Mouse (Mus musculus) limb, embryonic 11.5 days (tissue): ENCODE results near the gene Lilrb4a. TPM values are rescaled to one million over a fixed set of nuclear protein-coding genes. Genes with fewer than 3 reads are reported as not detected.
"Not testable (repeated sequence)": the region's sequence is repeated elsewhere in the genome, so short reads cannot be mapped to it uniquely, and the experiment has no call there.

ENCODE experiments used
- ATAC-seq: fragments of 200-750 bp; cut with Nextera tagmentation; 2 replicates; pipeline ENCODE4 v1.8.0; 2017; ENCODE audit warnings: low read depth; ENCODE audit not compliant: insufficient number of reproducible peaks, low FRiP score, low TSS enrichment
- DNase-seq: peaks from one replicate; pipeline ENCODE4 v3.0.0-alpha.2; 2015; ENCODE audit warnings: low spot score
- H3K27ac ChIP-seq: fragments of 300-500 bp; sonication (generic); replicated peaks from 2 replicates; pipeline ENCODE4 v1.5.1; 2014; ENCODE audit warnings: low read depth, mild to moderate bottlenecking, low read length
- H3K27me3 ChIP-seq: fragments of 300-500 bp; sonication (generic); 2 replicates; pipeline ENCODE4 v1.6.1; 2014; ENCODE audit warnings: mild to moderate bottlenecking, low read length, mixed read lengths; ENCODE audit not compliant: control insufficient read depth, insufficient read depth
- H3K36me3 ChIP-seq: fragments of 300-500 bp; sonication (generic); 2 replicates; pipeline ENCODE4 v1.6.1; 2014; ENCODE audit warnings: mild to moderate bottlenecking, low read length, moderate library complexity, mixed read lengths; ENCODE audit not compliant: control insufficient read depth, insufficient read depth
- H3K4me1 ChIP-seq: fragments of 300-500 bp; sonication (generic); 2 replicates; pipeline ENCODE4 v1.6.1; 2014; ENCODE audit warnings: low read length, mixed read lengths; ENCODE audit not compliant: control insufficient read depth, insufficient read depth
- H3K4me2 ChIP-seq: fragments of 300-500 bp; sonication (generic); 2 replicates; pipeline ENCODE4 v1.6.1; 2014; ENCODE audit warnings: low read depth, mild to moderate bottlenecking, moderate library complexity; ENCODE audit not compliant: severe bottlenecking
- H3K4me3 ChIP-seq: fragments of 300-500 bp; sonication (generic); 2 replicates; pipeline ENCODE4 v1.5.1; 2014; ENCODE audit warnings: low read depth, low read length
- H3K9ac ChIP-seq: fragments of 300-500 bp; sonication (generic); 2 replicates; pipeline ENCODE4 v1.6.1; 2014; ENCODE audit warnings: mild to moderate bottlenecking, low read length
- H3K9me3 ChIP-seq: fragments of 300-500 bp; sonication (generic); 2 replicates; pipeline ENCODE4 v1.6.1; 2016; ENCODE audit warnings: low read length; ENCODE audit not compliant: control insufficient read depth
- WGBS: fragments of 180-500 bp; shearing (Covaris S2); extraction: QIAGEN DNeasy Blood & Tissue Kit; methylation state at CpG from one replicate; pipeline ENCODE4 v1.1.7; 2014; 5-methylcytosine and 5-hydroxymethylcytosine counted together
- polyA plus RNA-seq: library from polyadenylated mRNA; unstranded; fragments of >200 nt; fragmentation: Nextera tagmentation; extraction: Ambion mirVana; gene quantifications from 2 replicates; pipeline ENCODE4 v1.2.1, GENCODE M21; 2014

Lilrb4a gene
- polyA plus RNA-seq, result 0.36 and 0.37 TPM in 2 replicates

DNA sequence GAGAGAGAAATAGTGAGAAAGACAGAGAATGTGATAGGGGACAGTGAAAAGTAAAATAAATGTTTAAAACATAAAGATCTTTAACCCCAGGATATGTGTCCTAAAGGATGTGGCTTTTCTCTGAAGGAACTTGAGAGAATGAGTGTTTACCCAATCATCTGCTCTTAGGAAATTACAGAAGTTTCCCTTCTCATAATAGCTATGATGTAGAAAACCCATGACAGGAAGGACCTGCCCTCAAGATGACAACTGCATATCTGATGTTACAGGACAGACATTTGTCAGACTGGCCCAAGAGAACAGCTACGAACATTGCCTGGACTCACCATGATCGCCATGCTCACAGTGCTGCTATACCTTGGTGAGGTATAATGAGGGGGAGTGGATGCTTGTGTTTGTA, at the start of gene Lilrb4a:
TSS of gene Lilrb4a (plus strand) at position 266 of the 400 bp plus-strand sequence.
- not testable (repeated sequence) for H3K27ac ChIP-seq, H3K27me3 ChIP-seq, H3K4me2 ChIP-seq, H3K4me1 ChIP-seq, H3K9me3 ChIP-seq, ATAC-seq, DNase-seq, H3K4me3 ChIP-seq, H3K9ac ChIP-seq, H3K36me3 ChIP-seq
- WGBS, result no CpG with 5 or more reads among the region's 2 CpGs

DNA sequence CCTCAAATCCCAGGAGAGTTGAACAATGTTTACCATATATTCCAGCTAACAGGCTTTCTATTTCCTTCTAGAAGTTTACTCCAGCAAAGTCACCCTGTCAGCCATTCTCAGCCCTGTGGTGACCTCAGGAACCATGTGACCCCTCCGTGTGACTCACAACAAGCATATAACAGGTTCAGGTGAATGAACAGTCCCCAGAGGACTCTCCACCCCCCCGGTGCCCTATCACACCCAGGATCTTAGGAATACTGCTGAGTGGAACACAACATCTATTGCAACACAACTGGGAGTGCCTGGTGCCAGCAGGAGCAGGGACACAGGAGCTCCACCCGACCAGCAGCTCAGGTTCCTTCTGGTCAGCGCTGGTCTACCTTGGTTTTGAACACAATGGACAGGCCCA, 39.1 kb upstream of the Lilrb4a start:
- H3K4me2 ChIP-seq, result no peak overlapping the region
- H3K4me1 ChIP-seq, result no peaks in the 10 kb centered on the region
- no peak for ATAC-seq
- H3K9ac ChIP-seq, result no peak overlapping the region
- H3K4me3 ChIP-seq, result no peak overlapping the region
- no peaks in the 10 kb centered on the region for H3K9me3 ChIP-seq
- H3K27me3 ChIP-seq, result no peaks in the 10 kb centered on the region
- no peaks in the 10 kb centered on the region for H3K36me3 ChIP-seq
- 87% methylated on average over 4 of the region's 4 CpGs for WGBS
- DNase-seq, result no peak
- no peak overlapping the region for H3K27ac ChIP-seq

DNA sequence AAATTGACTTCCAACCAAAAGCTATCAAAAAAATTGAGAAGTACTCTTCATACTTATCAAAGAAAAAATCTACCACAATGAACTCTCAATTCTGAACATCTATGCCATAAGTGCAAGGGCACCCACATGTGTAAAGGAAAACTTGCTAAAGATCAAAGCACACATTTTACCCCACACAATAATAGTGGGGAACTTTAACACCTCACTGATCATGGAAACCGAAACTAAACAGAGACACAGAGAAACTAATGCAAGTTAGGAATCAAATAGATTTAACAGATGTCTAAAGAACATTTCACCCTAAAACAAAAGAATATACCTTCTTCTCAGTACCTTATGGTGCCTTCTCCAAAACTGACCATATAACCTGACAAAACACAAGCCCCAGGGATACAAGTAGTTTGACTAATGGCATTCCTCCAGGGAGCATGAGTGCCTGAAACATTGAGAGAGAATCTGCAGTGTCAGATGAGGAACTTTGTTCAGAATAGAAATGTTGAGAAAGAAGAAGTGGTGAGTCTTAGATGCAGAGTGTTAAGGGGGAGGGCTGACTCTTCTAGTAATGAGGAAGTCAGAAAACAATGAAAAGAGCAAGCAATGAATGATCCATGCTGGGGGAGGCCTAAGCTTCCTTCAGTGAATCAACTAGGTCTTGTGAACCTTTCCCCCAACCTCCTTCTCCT, 37.0 kb upstream of the Lilrb4a start:
- Histone ChIP-seq H3K27me3 (no peaks in the 10 kb centered on the region), H3K36me3 (no peaks in the 10 kb centered on the region), H3K4me1 (no peaks in the 10 kb centered on the region), H3K9me3 (no peaks in the 10 kb centered on the region), H3K27ac (no peak overlapping the region), H3K9ac (no peak overlapping the region), H3K4me3 (no peak overlapping the region), H3K4me2 (no peak overlapping the region)
- ATAC-seq (no peak), DNase-seq (no peak)
- WGBS, result 77% methylated on average over 1 of the region's 1 CpGs

DNA sequence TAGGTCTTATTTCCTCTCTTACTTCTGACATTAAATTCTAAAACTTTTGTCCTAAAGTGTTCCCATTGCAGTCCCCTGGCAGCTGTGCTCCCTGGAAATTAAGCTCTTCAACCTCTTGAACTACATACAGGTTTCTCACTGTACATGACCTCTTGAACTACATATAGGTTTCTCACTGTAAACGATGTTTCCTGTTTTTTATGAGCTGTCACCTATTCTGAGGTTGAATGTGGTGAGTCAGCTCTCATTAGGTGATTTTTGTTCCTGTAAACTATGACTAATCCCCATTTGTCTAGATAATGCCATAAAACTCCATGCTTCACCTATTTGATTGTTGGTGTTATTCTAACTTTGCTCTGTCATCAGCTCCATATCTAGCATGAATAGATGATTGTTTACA, 36.4 kb upstream of the Lilrb4a start:
- Histone ChIP-seq H3K9me3 (no peaks in the 10 kb centered on the region), H3K27ac (no peak overlapping the region), H3K4me2 (no peak overlapping the region), H3K4me3 (no peak overlapping the region), H3K9ac (no peak overlapping the region), H3K27me3 (no peaks in the 10 kb centered on the region), H3K36me3 (no peaks in the 10 kb centered on the region), H3K4me1 (no peaks in the 10 kb centered on the region)
- 65% methylated on average over 1 of the region's 1 CpGs for WGBS
- DNase-seq (no peak), ATAC-seq (no peak)

DNA sequence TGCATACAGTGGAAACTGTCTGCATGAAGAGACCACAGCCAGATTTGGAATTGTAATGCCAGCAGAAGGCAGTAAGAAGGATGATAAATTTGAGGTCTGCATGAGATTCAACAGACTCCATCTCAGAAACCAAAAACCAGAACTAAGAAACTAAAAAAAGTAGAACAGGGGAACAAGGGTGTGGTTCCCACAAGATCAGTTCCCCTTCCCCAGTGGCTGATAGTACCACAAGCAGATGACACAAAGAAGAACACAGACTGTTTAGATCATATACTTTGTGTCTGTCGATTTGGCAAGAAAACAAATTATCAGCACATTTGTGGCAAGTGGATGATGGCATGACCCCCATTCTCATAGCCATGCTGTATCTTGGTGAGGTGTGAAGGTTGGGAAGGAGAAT, 35.0 kb upstream of the Lilrb4a start:
- Histone ChIP-seq H3K27me3 (no peaks in the 10 kb centered on the region), H3K9ac (no peak overlapping the region), H3K4me2 (no peak overlapping the region), H3K4me1 (no peaks in the 10 kb centered on the region), H3K9me3 (no peaks in the 10 kb centered on the region), H3K27ac (no peak overlapping the region), H3K36me3 (no peaks in the 10 kb centered on the region), H3K4me3 (no peak overlapping the region)
- no peak for ATAC-seq
- WGBS, result 75% methylated on average over 1 of the region's 1 CpGs
- no peak for DNase-seq

DNA sequence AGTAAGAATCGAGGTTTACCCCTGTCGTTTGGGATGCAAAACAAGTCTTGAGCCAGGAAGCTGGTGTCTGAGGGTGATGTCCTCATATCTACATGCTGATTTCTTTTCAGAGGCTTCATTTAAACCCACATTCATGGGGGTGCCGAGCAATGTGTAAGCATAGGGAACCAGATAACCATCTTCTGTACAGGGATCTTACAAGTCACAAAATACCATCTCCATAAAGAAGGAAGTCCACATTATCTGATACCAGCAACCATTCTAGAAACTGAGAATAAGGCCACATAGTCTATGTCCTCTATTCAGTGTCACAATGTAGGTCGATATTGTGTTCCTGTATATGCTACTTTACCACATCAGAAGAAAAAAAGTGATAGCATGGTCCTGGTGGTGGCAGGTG, 34.4 kb upstream of the Lilrb4a start:
- no peak overlapping the region for H3K4me2 ChIP-seq
- no peak overlapping the region for H3K27ac ChIP-seq
- H3K4me3 ChIP-seq, result no peak overlapping the region
- DNase-seq (no peak), ATAC-seq (no peak)
- no peak overlapping the region for H3K9ac ChIP-seq
- H3K36me3 ChIP-seq, result no peaks in the 10 kb centered on the region
- H3K4me1 ChIP-seq, result no peaks in the 10 kb centered on the region
- H3K27me3 ChIP-seq, result no peaks in the 10 kb centered on the region
- 82% methylated on average over 4 of the region's 4 CpGs for WGBS
- no peaks in the 10 kb centered on the region for H3K9me3 ChIP-seq

DNA sequence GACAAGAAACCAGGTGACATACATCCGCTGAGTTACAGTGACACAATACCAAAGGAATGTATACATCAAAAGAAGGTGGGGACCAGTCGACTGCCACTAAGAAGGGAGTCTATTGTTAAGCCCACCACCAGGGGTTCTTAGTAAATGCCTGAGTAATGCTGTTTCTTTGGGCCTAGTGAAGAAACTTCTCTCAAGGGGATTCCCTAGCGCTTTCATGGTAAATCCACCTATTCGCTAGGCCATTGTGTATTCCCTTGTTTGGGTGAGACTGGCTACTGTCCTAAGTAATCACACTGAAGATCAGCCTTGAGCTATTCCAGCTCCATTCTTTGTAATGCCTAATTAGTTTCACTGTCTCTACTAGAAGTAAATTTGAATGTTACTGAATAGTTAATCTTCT, 27.0 kb upstream of the Lilrb4a start:
- DNase-seq, H3K36me3 ChIP-seq, H3K4me2 ChIP-seq, H3K27me3 ChIP-seq, H3K4me1 ChIP-seq, H3K9ac ChIP-seq, H3K9me3 ChIP-seq, H3K27ac ChIP-seq, ATAC-seq, H3K4me3 ChIP-seq: not testable (repeated sequence)
- WGBS, result 66% methylated on average over 4 of the region's 4 CpGs

DNA sequence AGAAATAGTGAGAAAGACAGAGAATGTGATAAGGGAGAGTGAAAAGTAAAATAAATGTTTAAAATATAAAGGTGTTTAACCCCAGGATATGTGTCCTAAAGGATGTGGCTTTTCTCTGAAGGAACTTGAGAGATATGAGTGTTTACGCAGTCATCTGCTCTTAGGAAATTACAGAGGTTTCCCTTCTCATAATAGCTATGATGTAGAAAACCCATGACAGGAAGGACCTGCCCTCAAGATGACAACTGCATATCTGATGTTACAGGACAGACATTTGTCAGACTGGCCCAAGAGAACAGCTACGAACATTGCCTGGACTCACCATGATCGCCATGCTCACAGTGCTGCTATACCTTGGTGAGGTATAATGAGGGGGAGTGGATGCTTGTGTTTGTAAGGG, 10.4 kb upstream of the Lilrb4a start, which contains the start of the genes Gm49339 and Lilr4b:
TSS of gene Gm49339 (plus strand) at position 216 of the 400 bp plus-strand sequence.
TSS of gene Lilr4b (plus strand) at position 236 of the 400 bp plus-strand sequence.
- H3K27ac ChIP-seq, H3K4me1 ChIP-seq, ATAC-seq, H3K36me3 ChIP-seq, H3K4me3 ChIP-seq, H3K9ac ChIP-seq, H3K27me3 ChIP-seq, DNase-seq, H3K9me3 ChIP-seq, H3K4me2 ChIP-seq: not testable (repeated sequence)
- WGBS, result 97% methylated on average over 1 of the region's 3 CpGs

DNA sequence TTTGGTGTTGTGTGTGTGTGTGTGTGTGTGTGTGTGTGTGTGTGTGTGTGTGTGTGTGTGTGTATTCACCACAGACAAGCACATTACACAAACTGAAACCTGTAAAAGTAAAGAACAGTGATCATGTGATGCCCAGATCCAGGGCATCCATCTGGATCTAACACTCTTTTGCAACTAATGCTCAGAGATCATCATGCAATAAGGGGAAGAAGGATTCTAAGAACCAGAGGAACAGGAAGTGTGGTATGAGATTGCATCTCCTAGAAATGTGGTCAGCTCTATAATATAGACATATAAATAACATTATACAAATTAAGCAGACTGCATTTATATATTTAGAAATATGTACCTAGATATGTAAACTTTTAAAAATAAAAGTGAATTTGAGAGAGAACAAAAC, 29.3 kb downstream of the Lilrb4a start:
- no peaks in the 10 kb centered on the region for H3K4me1 ChIP-seq
- H3K9ac ChIP-seq, result no peak overlapping the region
- H3K4me2 ChIP-seq, result no peak overlapping the region
- H3K9me3 ChIP-seq, result no peaks in the 10 kb centered on the region
- no peaks in the 10 kb centered on the region for H3K27me3 ChIP-seq
- no peak overlapping the region for H3K4me3 ChIP-seq
- no peak for ATAC-seq
- H3K36me3 ChIP-seq, result no peaks in the 10 kb centered on the region
- H3K27ac ChIP-seq, result no peak overlapping the region
- DNase-seq, result no peak
